Mouse (Mus musculus) thymus, adult 2 months (tissue): ENCODE results near the gene Ttn.

Experiments used
- CTCF ChIP-seq: fragments of 200-500 bp; IDR thresholded peaks from 2 replicates; pipeline ENCODE4 v1.5.1; 2012; ENCODE audit warnings: mild to moderate bottlenecking, control low read depth, low read length, moderate library complexity, borderline replicate concordance; ENCODE audit not compliant: control insufficient read depth, poor library complexity, insufficient read depth; ENCODE audit errors: extremely low read depth
- POLR2A ChIP-seq: fragments of 200-500 bp; IDR thresholded peaks from 2 replicates; pipeline ENCODE4 v1.6.1; 2012; ENCODE audit warnings: mild to moderate bottlenecking, low read length, control low read depth, moderate library complexity; ENCODE audit not compliant: control insufficient read depth, poor library complexity, insufficient read depth; ENCODE audit errors: extremely low read depth

GRCm38 (mm10) chr2:77003148-77003547, 20.8 kb upstream of the Ttn start:
- TF ChIP-seq POLR2A (no peak), CTCF (no peak)
